Mouse (Mus musculus) yolk sac, embryonic 10.5 days (tissue): ENCODE results near the gene Vwa2.
A peak's percentile ranks its signal among the peaks of the same experiment; 100 is the strongest.

ENCODE experiments used
- DNase-seq: peaks from one replicate; pipeline ENCODE4 v3.0.0-alpha.2; 2017; ENCODE audit warnings: low spot score

Gene Vwa2

GRCm38 (mm10) chr19:56873816-56874600, at the start of gene Vwa2:
Gene Vwa2 (plus strand): TSS chr19:56874249.
- DNase-seq = peak; percentile 21

- no peak for DNase-seq
These were observed 47.9 kb upstream of the Vwa2 start, which contains the start of gene Tdrd1 for GRCm38 (mm10) chr19:56826047-56826631. Gene Tdrd1 (plus strand): TSS chr19:56826209.

GRCm38 (mm10) chr19:56828305-56828704, 45.7 kb upstream of the Vwa2 start:
- peak; percentile 37 for DNase-seq

GRCm38 (mm10) chr19:56829267-56829666, 44.8 kb upstream of the Vwa2 start:
- no peak for DNase-seq

GRCm38 (mm10) chr19:56830163-56830562, 43.9 kb upstream of the Vwa2 start:
- DNase-seq = no peak

GRCm38 (mm10) chr19:56835340-56835739, 38.7 kb upstream of the Vwa2 start:
- no peak for DNase-seq

- no peak for DNase-seq
These were observed 34.9 kb upstream of the Vwa2 start for GRCm38 (mm10) chr19:56838942-56839706.

- no peak for DNase-seq
These were observed 31.1 kb upstream of the Vwa2 start for GRCm38 (mm10) chr19:56842974-56843373.

- no peak for DNase-seq
These were observed 21.5 kb upstream of the Vwa2 start for GRCm38 (mm10) chr19:56852590-56852989.

- no peak for DNase-seq
These were observed 17.6 kb upstream of the Vwa2 start for GRCm38 (mm10) chr19:56856455-56856854.

GRCm38 (mm10) chr19:56867701-56868100, 6.3 kb upstream of the Vwa2 start:
- DNase-seq = no peak

GRCm38 (mm10) chr19:56874601-56875315, 709 bp downstream of the Vwa2 start:
- no peak for DNase-seq

- DNase-seq = no peak
These were observed 3.3 kb downstream of the Vwa2 start for GRCm38 (mm10) chr19:56877364-56877763.

GRCm38 (mm10) chr19:56887879-56888278, 13.8 kb downstream of the Vwa2 start:
- no peak for DNase-seq

- DNase-seq = no peak
These were observed 14.6 kb downstream of the Vwa2 start for GRCm38 (mm10) chr19:56888654-56889053.

- peak; percentile 28 for DNase-seq
These were observed 17.4 kb downstream of the Vwa2 start for GRCm38 (mm10) chr19:56891438-56891837.

GRCm38 (mm10) chr19:56892586-56892985, 18.5 kb downstream of the Vwa2 start:
- no peak for DNase-seq

- no peak for DNase-seq
These were observed 19.3 kb downstream of the Vwa2 start for GRCm38 (mm10) chr19:56893326-56893725.

- no peak for DNase-seq
These were observed 23.6 kb downstream of the Vwa2 start for GRCm38 (mm10) chr19:56897654-56898053.

- DNase-seq = no peak
These were observed 30.0 kb downstream of the Vwa2 start for GRCm38 (mm10) chr19:56904095-56904494.

GRCm38 (mm10) chr19:56905395-56905794, 31.3 kb downstream of the Vwa2 start:
- DNase-seq = no peak

- no peak for DNase-seq
These were observed 33.8 kb downstream of the Vwa2 start for GRCm38 (mm10) chr19:56907850-56908249.
